Mouse (Mus musculus) limb, embryonic 14.5 days (tissue): Measurements from ENCODE around the gene Col4a1. TPM values are rescaled to one million over a fixed set of nuclear protein-coding genes. Genes with fewer than 3 reads are reported as not detected.

Source experiments
- ATAC-seq: fragments of 200-750 bp; cut with Nextera tagmentation; 2 replicates; pipeline ENCODE4 v1.8.0; 2017; ENCODE audit warnings: low read depth, moderate number of reproducible peaks, moderate TSS enrichment; ENCODE audit not compliant: low FRiP score
- DNase-seq: peaks from one replicate; pipeline ENCODE4 v3.0.0-alpha.2; 2015; ENCODE audit warnings: low spot score
- H3K27ac ChIP-seq: fragments of 300-500 bp; sonication (generic); replicated peaks from 2 replicates; pipeline ENCODE4 v1.5.1; 2014; ENCODE audit warnings: low read depth, mild to moderate bottlenecking, low read length, moderate library complexity, mixed read lengths
- H3K27me3 ChIP-seq: fragments of 300-500 bp; sonication (generic); 2 replicates; pipeline ENCODE4 v1.6.1; 2014; ENCODE audit warnings: low read length, mixed read lengths; ENCODE audit not compliant: control insufficient read depth, insufficient read depth
- H3K36me3 ChIP-seq: fragments of 300-500 bp; sonication (generic); 2 replicates; pipeline ENCODE4 v1.6.1; 2014; ENCODE audit warnings: mild to moderate bottlenecking, low read length, moderate library complexity, mixed read lengths; ENCODE audit not compliant: control insufficient read depth, insufficient read depth
- H3K4me1 ChIP-seq: fragments of 300-500 bp; sonication (generic); 2 replicates; pipeline ENCODE4 v1.6.1; 2014; ENCODE audit warnings: antibody characterized with exemption, low read length, mixed read lengths; ENCODE audit not compliant: control insufficient read depth, insufficient read depth
- H3K4me2 ChIP-seq: fragments of 300-500 bp; sonication (generic); replicated peaks from 2 replicates; pipeline ENCODE4 v1.6.1; 2014; ENCODE audit warnings: low read depth, mild to moderate bottlenecking, low read length, moderate library complexity; ENCODE audit not compliant: severe bottlenecking
- H3K4me3 ChIP-seq: fragments of 300-500 bp; sonication (generic); replicated peaks from 2 replicates; pipeline ENCODE4 v1.5.1; 2014; ENCODE audit warnings: low read length
- H3K9ac ChIP-seq: fragments of 300-500 bp; sonication (generic); 2 replicates; pipeline ENCODE4 v1.6.1; 2014; ENCODE audit warnings: mild to moderate bottlenecking, low read depth, low read length, moderate library complexity; ENCODE audit not compliant: severe bottlenecking
- H3K9me3 ChIP-seq: fragments of 300-500 bp; sonication (generic); 2 replicates; pipeline ENCODE4 v1.6.1; 2016; ENCODE audit warnings: low read length; ENCODE audit not compliant: control insufficient read depth
- POLR2A ChIP-seq: fragments of 200-500 bp; IDR thresholded peaks from 2 replicates; pipeline ENCODE4 v1.8.0; 2012; ENCODE audit warnings: inconsistent platforms, mild to moderate bottlenecking, moderate library complexity, borderline replicate concordance; ENCODE audit not compliant: insufficient read depth, insufficient read length; ENCODE audit errors: extremely low read depth
- WGBS: fragments of 180-500 bp; shearing (Covaris S2); extraction: QIAGEN DNeasy Blood & Tissue Kit; methylation state at CpG from one replicate; pipeline ENCODE4 v1.1.7; 2014; 5-methylcytosine and 5-hydroxymethylcytosine counted together
- polyA plus RNA-seq, 2 experiments: library from polyadenylated mRNA; depleted of rRNA in 1 of 2; stranded (reverse) in 1 of 2; unstranded in 1 of 2; fragments of >200 nt; fragmentation: Nextera tagmentation in 1 of 2; extraction: Ambion mirVana in 1 of 2; gene quantifications; 2 replicates each; pipeline versions ENCODE4 v1.2.1 to v1.2.3; 2012 to 2014

Col4a1 gene
- polyA plus RNA-seq, 2 experiments, result 215 to 225 TPM

GRCm38 (mm10) chr8:11253556-11253955 is 59.1 kb downstream of the Col4a1 start:
- no peaks in the 10 kb centered on the region for H3K27me3 ChIP-seq
- 0 out of 2 replicates have a peak, but pooled peaks cover 2% of the 10 kb centered on the region for H3K4me1 ChIP-seq
- no peak overlapping the region for H3K9ac ChIP-seq
- no peaks in the 10 kb centered on the region for H3K36me3 ChIP-seq
- peak; percentile 62; the same call in 1 of the 2 replicates for ATAC-seq
- H3K9me3 ChIP-seq, result no peaks in the 10 kb centered on the region
- no peak overlapping the region for H3K4me3 ChIP-seq
- 72% methylated on average over 1 of the region's 1 CpGs for WGBS
- TF ChIP-seq POLR2A, result 0 out of 2 replicates have a peak, but pooled peaks have one; percentile 17
- H3K4me2 ChIP-seq, result no peak overlapping the region
- no peak overlapping the region for H3K27ac ChIP-seq
- DNase-seq, result peak; percentile 77

GRCm38 (mm10) chr8:11253041-11253440 is 59.6 kb downstream of the Col4a1 start:
- Histone ChIP-seq H3K9ac (no peak overlapping the region), H3K36me3 (no peaks in the 10 kb centered on the region), H3K4me2 (no peak overlapping the region), H3K4me1 (0 out of 2 replicates have a peak, but pooled peaks cover 2% of the 10 kb centered on the region), H3K27me3 (no peaks in the 10 kb centered on the region), H3K4me3 (no peak overlapping the region), H3K27ac (no peak overlapping the region), H3K9me3 (no peaks in the 10 kb centered on the region)
- DNase-seq (no peak), ATAC-seq (no peak)
- no peak for TF ChIP-seq POLR2A
- WGBS, result 90% methylated on average over 10 of the region's 10 CpGs

GRCm38 (mm10) chr8:11252235-11252774 is 60.3 kb downstream of the Col4a1 start:
- Histone ChIP-seq H3K9ac (no peak overlapping the region), H3K9me3 (no peaks in the 10 kb centered on the region), H3K27ac (no peak overlapping the region), H3K4me1 (0 out of 2 replicates have a peak, but pooled peaks cover 2% of the 10 kb centered on the region), H3K4me2 (no peak overlapping the region), H3K27me3 (no peaks in the 10 kb centered on the region), H3K4me3 (no peak overlapping the region), H3K36me3 (no peaks in the 10 kb centered on the region)
- WGBS, result 73% methylated on average over 7 of the region's 7 CpGs
- DNase-seq (peak; percentile 51), ATAC-seq (peak; percentile 39)
- TF ChIP-seq POLR2A, result no peak

GRCm38 (mm10) chr8:11250149-11250548 is 62.5 kb downstream of the Col4a1 start:
- H3K4me1 ChIP-seq, result no peaks in the 10 kb centered on the region
- ATAC-seq (no peak), DNase-seq (no peak)
- H3K9me3 ChIP-seq, result no peaks in the 10 kb centered on the region
- H3K4me2 ChIP-seq, result no peak overlapping the region
- H3K27ac ChIP-seq, result no peak overlapping the region
- H3K9ac ChIP-seq, result no peak overlapping the region
- no peaks in the 10 kb centered on the region for H3K27me3 ChIP-seq
- TF ChIP-seq POLR2A, result no peak
- 76% methylated on average over 8 of the region's 8 CpGs for WGBS
- H3K4me3 ChIP-seq, result no peak overlapping the region
- H3K36me3 ChIP-seq, result no peaks in the 10 kb centered on the region; the same call in 1 of the 2 replicates

GRCm38 (mm10) chr8:11249541-11250058 is 63.0 kb downstream of the Col4a1 start:
- ATAC-seq (no peak), DNase-seq (no peak)
- Histone ChIP-seq H3K9ac (no peak overlapping the region), H3K27ac (no peak overlapping the region), H3K27me3 (no peaks in the 10 kb centered on the region), H3K4me3 (no peak overlapping the region), H3K36me3 (peaks cover under 1% of the 10 kb centered on the region; the same call in 1 of the 2 replicates), H3K9me3 (no peaks in the 10 kb centered on the region), H3K4me1 (no peaks in the 10 kb centered on the region), H3K4me2 (no peak overlapping the region)
- 74% methylated on average over 7 of the region's 7 CpGs for WGBS
- TF ChIP-seq POLR2A, result no peak
